Mouse (Mus musculus) hindbrain, embryonic 16.5 days (tissue): ENCODE results near the gene Astl. TPM values are rescaled to one million over a fixed set of nuclear protein-coding genes. Genes with fewer than 3 reads are reported as not detected.

ENCODE experiments used
- ATAC-seq: fragments of 200-750 bp; cut with Nextera tagmentation; 2 replicates; pipeline ENCODE4 v1.8.0; 2017; ENCODE audit warnings: moderate TSS enrichment, moderate library complexity
- H3K27ac ChIP-seq: fragments of 300-500 bp; sonication (generic); 2 replicates; pipeline ENCODE4 v1.5.1; 2014; ENCODE audit warnings: low read depth, mild to moderate bottlenecking, control low read depth, low read length, moderate library complexity
- H3K27me3 ChIP-seq: fragments of 300-500 bp; sonication (generic); replicated peaks from 2 replicates; pipeline ENCODE4 v1.6.1; 2014; ENCODE audit warnings: low read length; ENCODE audit not compliant: control insufficient read depth, insufficient read depth
- H3K36me3 ChIP-seq: fragments of 300-500 bp; sonication (generic); 2 replicates; pipeline ENCODE4 v1.6.1; 2014; ENCODE audit warnings: mild to moderate bottlenecking, low read length, moderate library complexity, mixed read lengths; ENCODE audit not compliant: control insufficient read depth, insufficient read depth
- H3K4me1 ChIP-seq: fragments of 300-500 bp; sonication (generic); 2 replicates; pipeline ENCODE4 v1.6.1; 2014; ENCODE audit warnings: low read depth, low read length; ENCODE audit not compliant: control insufficient read depth, insufficient read depth
- H3K4me2 ChIP-seq: fragments of 300-500 bp; sonication (generic); 2 replicates; pipeline ENCODE4 v1.6.1; 2014; ENCODE audit warnings: mild to moderate bottlenecking, low read length, control low read depth, moderate library complexity
- H3K4me3 ChIP-seq: fragments of 300-500 bp; sonication (generic); 2 replicates; pipeline ENCODE4 v1.5.1; 2014; ENCODE audit warnings: mild to moderate bottlenecking, low read length, control low read depth, moderate library complexity
- H3K9ac ChIP-seq: fragments of 300-500 bp; sonication (generic); 2 replicates; pipeline ENCODE4 v1.6.1; 2014; ENCODE audit warnings: low read depth, mild to moderate bottlenecking, control low read depth, low read length, moderate library complexity
- H3K9me3 ChIP-seq: fragments of 300-500 bp; sonication (generic); 2 replicates; pipeline ENCODE4 v1.6.1; 2014; ENCODE audit warnings: mild to moderate bottlenecking, low read length, moderate library complexity; ENCODE audit not compliant: control insufficient read depth
- WGBS: fragments of 180-500 bp; shearing (Covaris S2); extraction: QIAGEN DNeasy Blood & Tissue Kit; methylation state at CpG from one replicate; pipeline ENCODE4 v1.1.7; 2014; 5-methylcytosine and 5-hydroxymethylcytosine counted together
- polyA plus RNA-seq: library from polyadenylated mRNA; unstranded; fragments of >200 nt; fragmentation: Nextera tagmentation; extraction: Ambion mirVana; gene quantifications from 2 replicates; pipeline ENCODE4 v1.2.1, GENCODE M21; 2015

Gene Astl
- polyA plus RNA-seq, 1 experiment from 2014 or later: not detected

DNA sequence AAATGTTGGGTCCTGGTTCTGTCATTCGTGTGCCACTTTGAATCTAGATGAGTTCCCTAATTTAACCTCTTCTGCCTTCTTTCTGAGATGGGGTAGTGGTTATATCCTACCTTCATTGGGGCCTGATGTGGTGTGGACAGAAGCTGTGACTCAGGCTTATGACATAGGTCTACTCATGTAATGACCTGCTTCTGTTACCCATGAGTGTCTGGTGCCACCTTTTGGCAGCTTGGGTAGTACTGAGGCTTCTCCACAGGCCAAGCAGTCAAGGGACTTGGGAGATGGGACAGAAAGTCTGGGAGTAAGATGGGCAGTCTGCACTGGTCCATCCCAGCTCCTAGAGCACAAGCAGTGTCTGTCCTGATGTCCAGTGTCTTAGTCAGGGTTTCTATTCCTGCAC, 7.9 kb downstream of the Astl start:
- no peak overlapping the region for H3K4me2 ChIP-seq
- WGBS: 69% methylated on average over 1 of the region's 1 CpGs
- no peak for ATAC-seq
- H3K27me3 ChIP-seq: no peaks in the 10 kb centered on the region; the same call in 1 of the 2 replicates
- no peak overlapping the region for H3K9ac ChIP-seq
- no peaks in the 10 kb centered on the region for H3K9me3 ChIP-seq
- H3K27ac ChIP-seq: no peak overlapping the region
- H3K36me3 ChIP-seq: no peaks in the 10 kb centered on the region
- no peaks in the 10 kb centered on the region for H3K4me1 ChIP-seq
- H3K4me3 ChIP-seq: no peak overlapping the region

DNA sequence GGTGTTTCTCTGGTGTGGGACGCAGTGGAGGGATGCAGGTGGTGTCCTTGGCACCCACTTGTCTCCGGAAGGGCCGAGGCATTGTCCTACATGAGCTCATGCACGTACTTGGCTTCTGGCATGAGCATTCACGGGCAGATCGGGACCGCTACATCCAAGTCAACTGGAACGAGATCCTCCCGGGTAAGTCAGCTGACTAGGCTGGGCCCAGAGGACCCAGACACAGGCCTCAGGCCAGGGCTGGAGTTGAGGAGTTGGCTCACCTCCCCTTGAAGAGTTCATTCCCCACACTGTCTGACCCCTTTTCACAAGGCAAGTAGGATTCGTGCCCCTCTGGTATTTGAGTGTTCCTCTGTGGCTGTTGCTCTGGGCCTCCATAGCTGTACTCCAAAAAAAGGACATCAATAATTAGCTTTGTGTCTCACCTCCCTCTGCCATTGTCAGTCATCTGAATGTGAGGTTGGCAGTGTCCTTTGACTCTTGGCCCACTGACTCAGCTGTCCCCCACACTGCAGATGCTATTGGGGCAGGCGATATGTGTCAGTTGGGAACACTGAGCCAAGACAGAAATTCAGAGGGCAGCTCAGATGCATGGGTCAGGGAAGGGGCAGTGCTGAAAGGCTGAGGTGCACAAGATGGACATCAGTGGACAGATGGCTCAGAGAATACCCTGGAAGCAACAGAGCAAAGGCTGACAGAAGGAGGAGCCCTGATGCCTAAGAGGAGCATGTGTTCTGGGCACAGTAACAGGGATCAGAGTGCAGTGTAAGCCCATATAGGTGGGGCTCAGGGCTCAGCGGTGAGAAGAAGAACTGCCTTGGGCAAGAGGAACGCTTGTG, 8.9 kb downstream of the Astl start:
- 78% methylated on average over 13 of the region's 13 CpGs for WGBS
- Histone ChIP-seq H3K4me3 (no peak overlapping the region), H3K27me3 (no peaks in the 10 kb centered on the region; the same call in 1 of the 2 replicates), H3K9me3 (no peaks in the 10 kb centered on the region), H3K4me2 (no peak overlapping the region), H3K4me1 (no peaks in the 10 kb centered on the region), H3K27ac (no peak overlapping the region), H3K36me3 (no peaks in the 10 kb centered on the region), H3K9ac (no peak overlapping the region)
- ATAC-seq: no peak

DNA sequence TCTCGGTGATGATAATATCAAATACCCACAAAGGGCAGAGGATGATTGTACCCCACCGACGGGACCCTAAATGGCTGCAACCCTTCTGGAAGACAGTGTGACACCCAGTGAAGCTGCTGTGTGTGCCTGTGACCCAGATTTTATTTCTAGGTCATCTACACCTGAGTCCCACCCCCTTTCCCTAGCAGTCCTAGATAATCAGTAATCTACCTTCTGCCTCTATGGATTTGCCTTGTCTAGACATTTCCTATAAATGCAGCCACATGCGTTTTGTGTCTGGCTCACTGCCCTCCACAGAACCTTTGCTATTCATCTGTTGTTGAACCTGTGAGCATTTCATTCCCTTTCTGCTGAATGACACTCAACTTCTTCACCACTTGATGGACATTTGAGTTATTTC, 15.4 kb downstream of the Astl start:
- Histone ChIP-seq H3K36me3 (no peaks in the 10 kb centered on the region), H3K4me3 (no peak overlapping the region), H3K4me2 (no peak overlapping the region), H3K4me1 (no peaks in the 10 kb centered on the region), H3K9ac (no peak overlapping the region), H3K27ac (no peak overlapping the region), H3K27me3 (no peaks in the 10 kb centered on the region), H3K9me3 (no peaks in the 10 kb centered on the region)
- 79% methylated on average over 4 of the region's 4 CpGs for WGBS
- no peak for ATAC-seq

DNA sequence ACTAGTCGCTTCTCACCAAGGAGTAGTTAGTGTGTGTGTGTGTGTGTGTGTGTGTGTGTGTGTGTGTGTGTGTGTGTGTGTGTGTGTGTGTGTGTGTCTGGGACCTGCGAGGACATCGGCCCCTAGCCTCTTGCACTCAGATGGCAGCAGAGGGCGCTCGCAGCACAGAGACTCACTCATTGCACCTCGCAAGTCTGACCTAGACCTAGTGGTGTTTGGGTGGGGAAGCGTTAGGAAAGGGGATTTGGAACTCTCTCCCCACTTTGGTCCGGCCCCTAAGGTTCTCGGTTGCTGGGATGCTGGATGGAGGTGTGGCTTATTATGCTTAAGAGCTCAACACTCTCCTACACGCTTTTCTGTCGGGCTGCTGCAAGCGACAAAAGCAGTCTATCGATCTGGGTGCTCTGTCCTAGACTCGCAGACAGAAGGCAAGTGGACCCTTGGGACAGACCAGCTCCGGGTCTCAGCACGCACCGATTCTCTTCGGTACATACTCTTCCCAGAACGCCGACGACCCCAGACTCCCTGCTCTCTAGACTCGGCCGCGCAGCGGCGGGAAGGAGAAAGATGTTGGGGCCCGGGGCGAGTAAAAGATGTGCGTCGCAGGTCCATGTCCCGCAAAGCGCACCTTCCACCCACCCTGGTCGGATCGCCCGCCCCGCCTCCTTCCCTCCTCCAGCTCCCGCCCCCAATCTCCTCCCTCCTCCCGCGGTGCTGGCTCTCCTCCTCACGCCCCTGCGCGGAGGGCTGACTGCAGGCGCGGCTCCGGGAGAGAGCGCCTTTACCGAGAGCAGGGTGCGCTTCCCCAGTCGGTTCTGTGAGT, 24.2 kb downstream of the Astl start, which contains the start of gene Adra2b:
Gene Adra2b, plus strand, starts transcription at position 750 of the 823 bp plus-strand sequence.
- H3K27me3 ChIP-seq: peaks cover 50% of the 10 kb centered on the region
- 0% methylated on average over 43 of the region's 49 CpGs for WGBS

DNA sequence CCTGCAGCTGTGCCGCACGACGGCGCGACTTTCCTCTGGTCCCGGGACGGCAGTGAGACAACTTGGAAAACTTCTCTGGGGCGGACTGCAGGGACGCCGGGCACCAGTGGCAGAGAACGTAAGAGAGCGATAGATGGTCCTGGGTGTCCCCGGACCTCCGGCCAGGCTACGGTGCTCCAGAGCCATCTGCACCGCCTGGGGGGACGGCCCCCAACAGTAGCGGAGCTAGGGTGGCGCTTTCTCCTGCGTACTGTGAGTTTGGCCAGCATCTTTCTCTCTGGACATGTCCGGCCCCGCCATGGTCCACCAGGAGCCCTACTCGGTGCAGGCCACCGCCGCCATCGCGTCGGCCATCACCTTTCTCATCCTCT, 24.8 kb downstream of the Astl start:
- Histone ChIP-seq H3K9ac (peak overlapping the region; percentile 53), H3K4me2 (peak overlapping the region; percentile 75), H3K4me3 (peak overlapping the region; percentile 47), H3K4me1 (peaks cover 16% of the 10 kb centered on the region), H3K27ac (no peak overlapping the region), H3K27me3 (peaks cover 50% of the 10 kb centered on the region), H3K36me3 (no peaks in the 10 kb centered on the region), H3K9me3 (no peaks in the 10 kb centered on the region)
- no peak; the same call in 1 of the 2 replicates for ATAC-seq
- 1% methylated on average over 28 of the region's 28 CpGs for WGBS

More for the DNA sequence above, 24.2 kb downstream of the Astl start, which contains the start of gene Adra2b:
- Histone ChIP-seq H3K4me2 (peak within 1 kb of the TSS; percentile 75), H3K4me3 (peak within 1 kb of the TSS; percentile 47), H3K36me3 (no peaks in the 10 kb centered on the region), H3K9me3 (no peaks in the 10 kb centered on the region), H3K27ac (no peak within 1 kb of the TSS), H3K4me1 (peaks cover 16% of the 10 kb centered on the region), H3K9ac (peak within 1 kb of the TSS; percentile 53)
- peak; percentile 87 for ATAC-seq

GRCm38 (mm10) chr2:127363696-127364095, 25.3 kb downstream of the Astl start:
- WGBS: 5% methylated on average over 20 of the region's 20 CpGs
- H3K9me3 ChIP-seq: no peaks in the 10 kb centered on the region
- no peak overlapping the region for H3K27ac ChIP-seq
- H3K27me3 ChIP-seq: peaks cover 50% of the 10 kb centered on the region
- peak; percentile 45; the same call in 1 of the 2 replicates for ATAC-seq
- peak overlapping the region; percentile 75 for H3K4me2 ChIP-seq
- 0 out of 2 replicates have a peak overlapping the region, but pooled peaks have one; percentile 5 for H3K9ac ChIP-seq
- H3K36me3 ChIP-seq: no peaks in the 10 kb centered on the region
- peak overlapping the region; percentile 47 for H3K4me3 ChIP-seq
- H3K4me1 ChIP-seq: peaks cover 16% of the 10 kb centered on the region

GRCm38 (mm10) chr2:127364452-127364851, 26.0 kb downstream of the Astl start:
- ATAC-seq: no peak
- Histone ChIP-seq H3K9me3 (no peaks in the 10 kb centered on the region), H3K4me3 (no peak overlapping the region), H3K27me3 (peaks cover 50% of the 10 kb centered on the region), H3K4me1 (peaks cover 16% of the 10 kb centered on the region), H3K9ac (no peak overlapping the region), H3K36me3 (no peaks in the 10 kb centered on the region), H3K4me2 (no peak overlapping the region), H3K27ac (no peak overlapping the region)
- 22% methylated on average over 7 of the region's 8 CpGs for WGBS

- Histone ChIP-seq H3K4me2 (no peak overlapping the region), H3K4me1 (peaks cover 16% of the 10 kb centered on the region), H3K36me3 (no peaks in the 10 kb centered on the region), H3K27me3 (peaks cover 35% of the 10 kb centered on the region), H3K4me3 (no peak overlapping the region), H3K9me3 (no peaks in the 10 kb centered on the region), H3K9ac (no peak overlapping the region), H3K27ac (no peak overlapping the region)
- no peak for ATAC-seq
- 73% methylated on average over 10 of the region's 10 CpGs for WGBS
These were observed 28.8 kb downstream of the Astl start for GRCm38 (mm10) chr2:127367126-127367820.
